Mouse (Mus musculus) thymus, postnatal 25 days (tissue): ENCODE measurements at regions not wholly inside any gene's neighbourhood (a gene's known extent, or its start where the extent isn't known, plus 50 kb on each side); places are given as distances from the start of the nearest gene placed in this dataset.

Source experiments
- DNase-seq: peaks from one replicate; pipeline ENCODE4 v3.0.0; 2022

DNA sequence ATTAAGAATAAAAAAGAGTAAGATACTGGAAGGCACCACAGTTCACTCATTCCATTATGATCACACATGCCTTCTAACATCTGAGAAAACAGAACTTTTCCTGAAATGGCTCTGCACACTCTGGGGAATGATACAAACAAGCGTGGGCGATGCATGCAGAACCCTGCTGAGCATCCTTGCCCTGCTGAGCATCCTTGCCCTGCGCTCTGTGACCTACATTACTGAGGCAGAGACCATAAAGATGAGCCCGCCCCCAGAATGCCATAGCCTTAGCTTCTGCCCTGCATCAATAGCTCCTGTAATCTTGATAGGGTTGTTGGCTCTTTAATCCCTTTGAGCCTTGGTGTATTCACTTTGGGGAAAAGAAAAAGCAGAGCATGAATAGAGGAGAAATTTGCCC, 132.2 kb upstream of the B3gat2 start:
- no peak for DNase-seq

DNA sequence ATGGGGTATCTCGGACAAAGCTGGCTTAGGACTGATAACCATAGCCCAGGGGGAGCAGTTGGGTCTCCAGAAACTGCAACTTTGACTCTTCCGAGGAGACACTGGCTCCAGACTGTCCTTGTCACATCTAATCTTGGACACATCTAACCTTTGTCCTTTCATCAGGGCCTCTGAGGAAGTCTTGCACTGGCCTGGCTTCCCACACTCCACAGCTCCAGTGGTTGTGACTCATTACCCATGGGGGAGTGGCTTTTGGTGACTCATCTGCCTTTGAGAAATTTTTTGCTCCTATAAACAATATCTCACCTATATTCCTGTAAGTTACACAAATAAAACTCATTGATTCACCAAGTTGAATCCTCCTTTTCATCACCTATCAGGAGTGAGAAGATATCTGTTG, 116.5 kb upstream of the B3gat2 start:
- DNase-seq = no peak

DNA sequence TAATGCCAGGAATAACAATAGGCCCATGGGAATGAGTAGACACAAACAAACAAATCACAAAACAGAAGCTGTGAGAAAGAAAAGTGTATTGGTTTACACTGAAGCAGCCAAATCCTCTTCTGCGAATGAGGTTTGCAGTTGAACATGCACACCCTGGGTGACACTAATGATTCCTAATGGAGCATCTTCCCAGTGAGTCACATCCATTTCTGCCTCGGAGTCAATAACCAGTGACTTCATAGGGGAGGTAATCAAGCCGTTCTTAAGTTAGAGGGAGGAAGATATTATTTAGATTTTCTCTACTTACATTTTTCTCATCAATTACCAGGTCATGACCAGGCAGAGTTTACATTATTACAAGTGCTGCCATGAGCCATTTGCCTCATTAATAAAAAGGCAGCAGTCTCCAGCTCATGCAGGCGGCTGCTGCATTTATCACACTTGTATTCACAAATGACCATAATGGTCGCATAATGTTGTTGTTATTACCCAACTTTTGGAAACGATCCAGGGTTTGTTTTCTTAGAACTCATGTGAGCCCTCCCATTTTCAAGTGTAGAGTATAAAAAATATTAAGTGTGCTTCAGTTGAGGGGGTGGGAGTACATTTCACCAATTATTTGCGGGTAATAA, 112.6 kb upstream of the B3gat2 start:
- DNase-seq = no peak

DNA sequence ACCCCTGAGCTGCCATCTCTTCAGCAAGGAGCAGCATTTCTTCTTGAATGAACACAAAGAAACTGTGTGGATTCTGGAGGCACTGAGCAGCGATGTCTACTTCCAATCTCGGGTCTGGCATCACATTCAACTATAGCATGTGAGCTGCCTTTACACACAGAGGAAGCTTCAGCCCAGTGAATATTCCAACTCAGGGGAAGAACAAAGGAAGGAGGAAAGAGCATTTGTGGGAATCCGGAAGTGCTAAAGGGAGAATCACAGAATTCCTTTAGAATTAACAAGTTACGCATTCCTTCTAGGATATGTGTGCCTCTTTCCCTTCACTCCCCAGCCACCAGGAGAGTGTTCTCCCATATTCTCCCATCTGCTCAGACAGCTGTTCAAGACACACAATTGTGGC, 111.7 kb upstream of the B3gat2 start:
- DNase-seq = no peak

DNA sequence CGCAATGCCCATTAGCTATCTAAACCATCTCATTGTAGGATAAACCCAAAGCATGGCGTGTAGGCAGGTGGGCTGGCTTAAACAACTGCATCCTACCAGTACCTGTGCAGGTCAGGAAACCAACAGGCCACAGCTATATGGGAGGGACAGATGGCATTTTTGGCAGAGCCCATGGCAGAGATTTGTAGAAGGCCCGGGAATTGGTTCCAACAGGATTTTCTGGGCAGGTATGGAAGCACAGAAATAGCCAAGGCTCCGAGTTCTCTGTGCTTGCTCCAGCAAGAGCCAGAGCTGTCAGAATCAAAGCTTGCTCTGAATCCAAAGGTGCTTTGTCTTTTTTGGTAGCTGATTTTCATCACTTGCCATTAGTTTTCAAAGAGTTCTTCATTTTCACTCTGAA, 107.9 kb upstream of the B3gat2 start:
- DNase-seq = no peak

DNA sequence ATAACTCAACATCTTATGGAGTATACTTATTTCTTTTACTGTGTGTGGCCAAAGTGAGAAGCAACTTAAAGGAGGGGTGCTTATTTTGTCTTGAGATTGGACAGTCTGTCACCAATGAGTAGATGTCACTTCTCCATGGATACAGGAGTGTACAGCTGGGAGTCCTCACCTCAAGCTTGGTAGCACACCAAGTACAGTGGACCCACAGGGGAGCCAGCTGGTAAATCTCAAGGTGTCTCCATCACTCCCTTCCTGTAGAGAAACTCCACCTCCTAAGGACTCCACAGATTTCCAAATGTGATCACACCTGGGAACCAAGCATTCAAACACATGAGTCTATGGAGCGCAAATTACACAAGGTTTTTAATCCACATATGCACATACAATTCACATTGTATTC, 105.8 kb upstream of the B3gat2 start:
- DNase-seq = no peak

DNA sequence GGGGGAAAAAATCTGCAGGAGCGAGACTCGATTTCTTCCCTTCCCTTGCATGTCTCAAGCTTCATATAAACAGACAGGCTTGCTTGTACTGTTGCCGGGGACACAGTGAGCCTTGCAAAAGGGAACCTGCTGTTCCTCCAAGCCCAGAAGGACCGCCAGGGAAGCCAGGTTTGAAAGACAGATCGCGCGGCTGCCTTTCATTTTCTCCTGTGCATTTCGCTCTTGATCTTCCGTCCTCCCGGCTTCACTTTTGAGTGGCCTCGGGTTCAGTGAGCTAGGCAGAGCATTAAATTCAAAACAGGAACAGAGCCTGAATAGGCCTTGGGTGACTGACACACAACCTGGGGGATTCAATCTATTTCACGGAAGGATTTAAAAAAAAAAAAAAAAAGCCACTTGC, 105.3 kb upstream of the B3gat2 start:
- DNase-seq = no peak

DNA sequence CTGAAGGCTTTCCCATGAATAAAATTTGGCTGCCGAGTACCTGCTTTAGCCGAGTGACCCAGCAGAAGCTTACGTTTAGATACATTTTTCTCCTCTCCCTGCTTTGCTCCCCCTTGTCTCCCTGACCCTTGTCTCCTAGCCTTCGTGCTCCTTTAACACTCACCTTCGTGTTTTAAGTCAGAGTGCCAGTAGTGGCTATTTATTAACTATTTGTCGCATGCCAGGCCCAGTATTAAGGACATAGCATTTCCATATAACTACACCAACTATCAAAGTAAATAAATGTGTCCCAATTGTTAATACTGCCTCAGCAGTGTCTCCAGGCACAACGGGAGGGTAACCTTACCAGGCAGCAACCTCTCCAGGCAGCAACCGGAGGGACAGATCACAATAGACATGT, 104.8 kb upstream of the B3gat2 start:
- no peak for DNase-seq

DNA sequence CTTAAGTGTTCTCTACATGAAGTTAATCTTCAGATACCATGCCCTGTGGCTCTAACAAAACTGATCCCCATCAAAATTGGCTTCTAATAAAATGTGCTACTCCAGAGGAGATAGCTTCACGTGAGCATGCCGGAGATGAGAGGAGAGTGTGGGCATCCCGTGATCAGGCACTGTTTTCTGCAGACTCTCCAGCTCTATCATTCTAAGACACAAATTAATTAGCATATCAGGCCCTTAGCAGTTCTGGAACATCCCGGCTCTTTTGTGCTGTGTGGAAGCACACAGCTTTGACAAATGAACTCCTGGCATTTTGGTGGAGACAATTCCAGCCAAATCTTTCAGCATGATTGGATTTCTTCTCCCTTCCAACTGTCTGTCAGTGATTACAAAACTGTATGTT, 91.0 kb upstream of the B3gat2 start:
- DNase-seq = no peak

DNA sequence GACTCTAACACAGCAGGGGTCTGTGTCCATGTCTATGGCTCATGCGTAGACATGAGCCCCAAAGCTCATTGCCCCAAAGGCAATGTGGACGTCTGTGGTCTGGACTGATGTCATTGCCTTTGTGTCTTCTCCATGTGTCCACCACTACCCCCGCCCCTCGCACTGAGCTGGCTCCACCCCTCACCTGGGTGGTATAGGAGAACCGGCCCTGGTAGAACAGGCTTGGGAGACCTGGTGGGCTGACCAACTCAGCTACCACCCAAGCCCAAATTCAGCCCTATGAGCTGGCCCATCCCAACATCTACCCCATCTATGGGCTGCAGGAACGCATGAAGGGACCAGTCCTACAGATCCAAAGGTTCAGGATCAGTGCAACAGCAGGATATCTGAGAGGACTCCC, 87.2 kb upstream of the B3gat2 start:
- DNase-seq = no peak

DNA sequence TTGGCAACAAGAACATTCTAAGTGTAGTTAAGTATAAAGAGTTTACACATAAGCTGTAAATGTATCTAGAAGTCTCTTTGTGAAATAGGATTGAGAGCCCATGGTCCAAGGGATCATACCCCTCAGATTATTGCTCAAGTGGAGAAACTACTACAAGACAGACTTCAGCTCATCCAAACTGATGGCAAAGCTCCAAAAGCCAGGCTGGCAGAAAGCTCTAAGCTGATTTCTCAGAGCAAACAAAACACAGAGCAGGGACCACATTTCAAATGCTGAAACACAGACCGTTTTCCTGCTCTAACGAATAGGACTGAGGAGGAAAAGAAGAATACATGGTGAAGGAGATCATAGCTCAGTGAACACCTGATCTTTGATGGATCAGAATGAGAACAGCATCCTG, 85.3 kb upstream of the B3gat2 start:
- DNase-seq = no peak

DNA sequence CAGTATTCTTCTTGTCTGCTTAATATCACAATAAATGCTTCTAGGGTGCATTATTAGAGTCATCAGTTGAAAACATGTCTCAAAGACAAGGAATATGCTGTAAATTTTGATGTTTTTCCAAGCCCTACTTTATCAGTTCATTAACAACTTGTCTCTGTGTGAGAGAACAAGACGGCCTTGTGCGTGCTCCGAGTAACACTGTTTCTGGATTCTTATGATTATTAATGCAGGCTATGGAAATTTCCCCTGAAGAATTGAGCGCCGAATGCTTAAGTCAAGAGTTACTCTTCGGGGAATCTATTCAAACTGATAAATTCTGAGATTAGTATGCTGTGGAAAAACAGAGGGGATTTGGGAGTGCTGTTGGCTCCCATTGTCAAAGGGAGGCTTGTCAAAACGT, 72.2 kb upstream of the B3gat2 start:
- DNase-seq = no peak

DNA sequence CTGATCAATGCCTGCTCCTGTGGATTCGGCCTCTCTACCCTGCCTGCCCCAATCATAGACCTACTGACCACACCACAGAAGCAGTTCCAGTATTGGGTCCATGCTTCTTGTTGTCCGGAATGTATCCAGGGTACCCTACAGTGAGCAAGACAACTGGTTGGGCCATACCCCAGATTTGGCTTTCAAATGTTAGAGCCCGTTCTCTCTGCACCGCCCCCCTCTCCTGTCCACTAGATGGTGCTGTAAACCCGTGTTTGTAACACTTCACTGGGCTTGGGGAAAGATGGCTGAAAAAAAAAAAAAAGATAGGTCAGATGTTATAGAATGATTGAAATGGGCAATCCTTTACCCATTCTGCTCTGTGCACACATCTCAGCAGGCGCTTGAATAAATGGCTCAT, 56.1 kb upstream of the B3gat2 start:
- DNase-seq = peak; percentile 1

DNA sequence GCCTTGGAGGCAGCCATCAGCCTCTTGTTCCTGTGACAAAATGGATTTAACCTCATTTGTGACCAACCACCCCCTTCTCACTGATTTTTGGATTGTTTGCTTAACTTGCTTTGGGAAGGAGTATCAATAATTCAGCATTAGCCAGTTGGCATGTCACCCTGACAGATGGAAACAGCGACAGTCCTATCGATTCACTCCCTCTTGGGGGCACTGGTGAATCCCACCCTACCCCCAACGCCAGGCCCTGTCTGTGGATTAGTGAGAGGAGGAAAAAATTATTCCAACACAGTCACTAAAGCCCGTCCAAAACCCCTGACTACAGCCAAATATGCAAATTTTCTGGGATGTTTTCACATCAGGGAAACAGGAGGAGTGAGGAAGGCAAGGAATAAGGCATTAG, 55.1 kb upstream of the B3gat2 start:
- no peak for DNase-seq
